Mouse (Mus musculus): ENCODE data around the gene Lgr5. TPM values are rescaled to one million over a fixed set of nuclear protein-coding genes. Genes with fewer than 3 reads are reported as not detected.

The Lgr5 gene
- polyA plus RNA-seq, 1 experiment: 0.04 TPM

DNA sequence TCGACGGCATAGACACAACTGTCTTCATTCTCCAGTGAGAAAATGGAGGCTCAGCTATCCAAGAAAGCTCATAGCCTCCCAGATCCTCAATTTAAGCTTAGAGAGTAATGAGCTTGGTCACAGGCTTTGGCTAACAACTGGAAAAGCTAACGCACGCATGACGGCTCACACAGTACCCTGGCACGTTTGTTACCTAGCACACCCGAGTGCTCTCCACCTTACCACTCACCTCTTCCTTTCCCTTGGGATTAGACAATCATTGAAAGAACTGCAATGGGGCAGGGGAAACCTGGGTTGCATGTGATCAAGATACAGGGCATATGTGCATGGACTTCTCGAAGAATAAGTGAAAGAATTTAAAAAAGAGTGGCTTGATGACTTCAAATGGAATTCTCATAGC is 119.6 kb downstream of the Lgr5 start:
- no peak overlapping the region for H3K4me3 ChIP-seq (ENCODE audit: insufficient read depth, poor library complexity, severe bottlenecking)
- no peaks in the 10 kb centered on the region for H3K36me3 ChIP-seq (ENCODE audit: control insufficient read depth, insufficient read depth)
- no peak for TF ChIP-seq MAX (IDR thresholded peaks at IDR 0.05)
- no peak for TF ChIP-seq MYOD1 (IDR thresholded peaks at IDR 0.05; ENCODE audit: control insufficient read depth, insufficient read length, low read depth)
- TF ChIP-seq MYOG (IDR thresholded peaks at IDR 0.05; ENCODE audit: control insufficient read depth, extremely low read depth, insufficient read length): no peak
- no peak for TF ChIP-seq CEBPB (IDR thresholded peaks at IDR 0.05; ENCODE audit: low read depth)
- TF ChIP-seq FOSL1 (IDR thresholded peaks at IDR 0.05; ENCODE audit: insufficient read depth, low read length, poor library complexity, severe bottlenecking): no peak
- no peak for TF ChIP-seq USF1 (IDR thresholded peaks at IDR 0.05; ENCODE audit: low read depth)
- no peaks in the 10 kb centered on the region for H3K79me3 ChIP-seq (ENCODE audit: low read depth)
- H3K79me2 ChIP-seq (ENCODE audit: control insufficient read depth, insufficient read depth): no peaks in the 10 kb centered on the region
- peaks cover 13% of the 10 kb centered on the region for H3K27me3 ChIP-seq (ENCODE audit: control insufficient read depth, insufficient read depth, insufficient read length)
- H3ac ChIP-seq (ENCODE audit: control insufficient read depth, insufficient read length, low read depth): no peak overlapping the region

GRCm38 (mm10) chr10:115465778-115466177 is 121.8 kb downstream of the Lgr5 start:
- TF ChIP-seq CTCF (IDR thresholded peaks at IDR 0.05; ENCODE audit: control insufficient read depth, insufficient read depth, insufficient read length) (no peak), MYOG (IDR thresholded peaks at IDR 0.05; ENCODE audit: control insufficient read depth, extremely low read depth, insufficient read length) (no peak), USF1 (IDR thresholded peaks at IDR 0.05; ENCODE audit: low read depth) (no peak), MYOD1 (IDR thresholded peaks at IDR 0.05; ENCODE audit: control insufficient read depth, insufficient read length, low read depth) (no peak), CEBPB (IDR thresholded peaks at IDR 0.05; ENCODE audit: low read depth) (no peak), MAX (IDR thresholded peaks at IDR 0.05) (no peak), FOSL1 (IDR thresholded peaks at IDR 0.05; ENCODE audit: insufficient read depth, low read length, poor library complexity, severe bottlenecking) (no peak)
- Histone ChIP-seq H3K79me3 (ENCODE audit: low read depth) (no peaks in the 10 kb centered on the region), H3K4me3 (ENCODE audit: insufficient read depth, poor library complexity, severe bottlenecking) (no peak overlapping the region), H3K27me3 (ENCODE audit: control insufficient read depth, insufficient read depth, insufficient read length) (peaks cover 13% of the 10 kb centered on the region), H3K36me3 (ENCODE audit: control insufficient read depth, insufficient read depth) (no peaks in the 10 kb centered on the region), H3ac (ENCODE audit: control insufficient read depth, insufficient read length, low read depth) (no peak overlapping the region), H3K79me2 (ENCODE audit: control insufficient read depth, insufficient read depth) (no peaks in the 10 kb centered on the region)

DNA sequence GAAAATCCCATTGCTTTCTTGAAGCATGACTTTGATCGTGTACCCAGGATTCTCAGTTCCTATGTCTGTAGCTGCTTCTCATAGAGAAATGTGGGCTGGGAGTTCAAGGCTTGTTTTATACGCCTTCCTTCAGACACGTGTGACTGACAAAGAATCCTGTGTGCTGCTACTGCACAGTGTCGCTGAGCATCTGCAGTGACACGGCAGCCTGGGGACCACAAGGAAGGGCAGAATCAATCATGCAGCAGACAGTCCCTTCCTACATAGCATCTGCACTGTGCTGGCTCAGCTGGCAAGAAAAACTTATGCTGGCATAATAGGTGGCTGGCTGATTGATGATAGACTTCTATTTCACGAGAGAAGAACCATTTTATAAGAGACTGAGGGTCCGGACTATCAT is 122.5 kb downstream of the Lgr5 start:
- H3K27me3 ChIP-seq (ENCODE audit: control insufficient read depth, insufficient read depth, insufficient read length): peaks cover 13% of the 10 kb centered on the region

DNA sequence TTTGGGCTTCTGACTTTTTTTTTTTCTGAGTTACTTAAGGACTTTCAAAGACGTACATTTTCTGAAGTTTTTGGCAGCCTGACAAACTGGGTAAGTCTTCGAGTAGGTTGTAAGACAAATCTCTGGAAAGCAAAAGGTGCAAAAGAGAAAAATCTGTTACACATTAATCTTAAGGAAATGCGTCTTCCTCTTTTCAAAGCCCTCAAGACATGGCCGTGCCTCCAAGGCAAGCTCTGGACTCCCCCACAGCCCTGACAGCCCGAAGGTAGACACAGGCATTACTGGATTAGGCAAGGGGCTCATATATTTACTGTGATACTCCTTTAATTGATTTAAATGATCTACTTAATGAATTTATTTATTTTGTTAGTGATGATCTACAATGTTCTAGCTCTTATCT is 124.9 kb downstream of the Lgr5 start:
- Histone ChIP-seq H3K27me3 (ENCODE audit: control insufficient read depth, insufficient read depth, insufficient read length) (peaks cover 13% of the 10 kb centered on the region), H3K79me2 (ENCODE audit: control insufficient read depth, insufficient read depth) (no peaks in the 10 kb centered on the region), H3ac (ENCODE audit: control insufficient read depth, insufficient read length, low read depth) (no peak overlapping the region), H3K36me3 (ENCODE audit: control insufficient read depth, insufficient read depth) (no peaks in the 10 kb centered on the region), H3K79me3 (ENCODE audit: low read depth) (no peaks in the 10 kb centered on the region), H3K4me3 (ENCODE audit: insufficient read depth, poor library complexity, severe bottlenecking) (no peak overlapping the region)
- TF ChIP-seq USF1 (IDR thresholded peaks at IDR 0.05; ENCODE audit: low read depth) (no peak), CEBPB (IDR thresholded peaks at IDR 0.05; ENCODE audit: low read depth) (no peak), MYOG (IDR thresholded peaks at IDR 0.05; ENCODE audit: control insufficient read depth, extremely low read depth, insufficient read length) (no peak), MAX (IDR thresholded peaks at IDR 0.05) (no peak), FOSL1 (IDR thresholded peaks at IDR 0.05; ENCODE audit: insufficient read depth, low read length, poor library complexity, severe bottlenecking) (no peak), MYOD1 (IDR thresholded peaks at IDR 0.05; ENCODE audit: control insufficient read depth, insufficient read length, low read depth) (no peak), CTCF (IDR thresholded peaks at IDR 0.05; ENCODE audit: control insufficient read depth, insufficient read depth, insufficient read length) (no peak)

More for the DNA sequence above, 122.5 kb downstream of the Lgr5 start:
- Histone ChIP-seq H3ac (ENCODE audit: control insufficient read depth, insufficient read length, low read depth) (no peak overlapping the region), H3K79me2 (ENCODE audit: control insufficient read depth, insufficient read depth) (no peaks in the 10 kb centered on the region), H3K36me3 (ENCODE audit: control insufficient read depth, insufficient read depth) (no peaks in the 10 kb centered on the region), H3K4me3 (ENCODE audit: insufficient read depth, poor library complexity, severe bottlenecking) (no peak overlapping the region), H3K79me3 (ENCODE audit: low read depth) (no peaks in the 10 kb centered on the region)
- no peak for TF ChIP-seq CTCF (IDR thresholded peaks at IDR 0.05; ENCODE audit: control insufficient read depth, insufficient read depth, insufficient read length)
- no peak for TF ChIP-seq MYOD1 (IDR thresholded peaks at IDR 0.05; ENCODE audit: control insufficient read depth, insufficient read length, low read depth)
- no peak for TF ChIP-seq MAX (IDR thresholded peaks at IDR 0.05)
- no peak for TF ChIP-seq USF1 (IDR thresholded peaks at IDR 0.05; ENCODE audit: low read depth)
- no peak for TF ChIP-seq FOSL1 (IDR thresholded peaks at IDR 0.05; ENCODE audit: insufficient read depth, low read length, poor library complexity, severe bottlenecking)
- TF ChIP-seq MYOG (IDR thresholded peaks at IDR 0.05; ENCODE audit: control insufficient read depth, extremely low read depth, insufficient read length): no peak
- TF ChIP-seq CEBPB (IDR thresholded peaks at IDR 0.05; ENCODE audit: low read depth): no peak

GRCm38 (mm10) chr10:115457368-115458021 is 130.1 kb downstream of the Lgr5 start:
- H3ac ChIP-seq (ENCODE audit: control insufficient read depth, insufficient read length, low read depth): no peak overlapping the region
- TF ChIP-seq MYOG (IDR thresholded peaks at IDR 0.05; ENCODE audit: control insufficient read depth, extremely low read depth, insufficient read length) (no peak), USF1 (IDR thresholded peaks at IDR 0.05; ENCODE audit: low read depth) (no peak), CTCF (IDR thresholded peaks at IDR 0.05; ENCODE audit: control insufficient read depth, insufficient read depth, insufficient read length) (no peak), FOSL1 (IDR thresholded peaks at IDR 0.05; ENCODE audit: insufficient read depth, low read length, poor library complexity, severe bottlenecking) (no peak), CEBPB (IDR thresholded peaks at IDR 0.05; ENCODE audit: low read depth) (no peak), MAX (IDR thresholded peaks at IDR 0.05) (no peak), MYOD1 (IDR thresholded peaks at IDR 0.05; ENCODE audit: control insufficient read depth, insufficient read length, low read depth) (no peak)
- H3K27me3 ChIP-seq (ENCODE audit: control insufficient read depth, insufficient read depth, insufficient read length): no peaks in the 10 kb centered on the region
- no peaks in the 10 kb centered on the region for H3K79me2 ChIP-seq (ENCODE audit: control insufficient read depth, insufficient read depth)
- H3K36me3 ChIP-seq (ENCODE audit: control insufficient read depth, insufficient read depth): no peaks in the 10 kb centered on the region
- no peak overlapping the region for H3K4me3 ChIP-seq (ENCODE audit: insufficient read depth, poor library complexity, severe bottlenecking)
- H3K79me3 ChIP-seq (ENCODE audit: low read depth): no peaks in the 10 kb centered on the region

All from C2C12 (cell line).